In the genomic region with DNA sequence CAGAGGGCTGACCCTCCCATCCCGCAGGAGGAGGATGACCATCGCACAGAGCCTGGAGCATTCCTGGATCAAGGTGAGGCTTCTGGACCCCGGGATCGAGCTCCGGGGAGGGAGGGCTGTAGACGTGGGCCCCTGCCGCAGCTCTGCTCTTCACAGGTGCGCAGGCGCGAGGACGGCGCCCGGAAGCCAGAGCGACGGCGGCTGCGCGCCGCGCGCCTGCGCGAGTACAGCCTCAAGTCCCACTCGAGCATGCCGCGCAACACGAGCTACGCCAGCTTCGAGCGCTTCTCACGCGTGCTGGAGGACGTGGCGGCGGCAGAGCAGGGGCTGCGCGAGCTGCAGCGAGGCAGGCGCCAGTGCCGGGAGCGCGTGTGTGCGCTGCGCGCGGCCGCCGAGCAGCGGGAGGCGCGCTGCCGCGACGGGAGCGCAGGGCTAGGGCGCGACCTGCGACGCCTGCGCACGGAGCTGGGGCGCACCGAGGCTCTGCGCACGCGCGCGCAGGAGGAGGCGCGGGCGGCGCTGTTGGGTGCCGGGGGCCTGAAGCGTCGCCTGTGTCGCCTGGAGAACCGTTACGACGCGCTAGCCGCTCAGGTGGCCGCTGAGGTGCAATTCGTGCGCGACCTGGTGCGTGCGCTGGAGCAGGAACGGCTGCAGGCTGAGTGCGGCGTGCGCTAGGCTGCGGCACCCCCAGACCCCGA, we compare ENCODE assay signal across 8 mouse cellular contexts. TPM values are rescaled to one million over a fixed set of nuclear protein-coding genes. Genes with fewer than 3 reads are reported as not detected.
DNase-seq lines count a peak whose midpoint lies in the region; TF ChIP-seq lines count a peak whose summit lies in the region.

No protein-coding gene starts in this region.

- peak overlapping the region; percentile 86 for H3K4me3 ChIP-seq in gastrocnemius, adult 2 months
- H3K4me3 ChIP-seq in macrophage (ENCODE audit: inconsistent target), result peak overlapping the region; percentile 37

- 1% methylated on average over 71 of the region's 93 CpGs for WGBS in macrophage (ENCODE audit: missing documents)

- 0 out of 2 replicates have a peak, but pooled peaks have one; percentile 13 for TF ChIP-seq CTCF in gastrocnemius, adult 2 months (IDR thresholded peaks at IDR 0.05)

- H3K79me2 ChIP-seq in macrophage (ENCODE audit: inconsistent target), result peaks cover 6% of the 10 kb centered on the region; the same call in 1 of the 2 replicates

- peak overlapping the region; percentile 99 for H3K27ac ChIP-seq in gastrocnemius, adult 2 months
- peak overlapping the region; percentile 63 for H3K27ac ChIP-seq in macrophage

- peak; percentile 94 for DNase-seq in ZHBTc4 (ENCODE audit: low read depth, low spot score)
- DNase-seq in cerebellum, postnatal 25 days, result peak; percentile 92 to 93
- DNase-seq in gastrocnemius, adult 2 months, result peak; percentile 93
- peak; percentile 93 for DNase-seq in induced T-regulatory cell, adult 2 months (ENCODE audit: low read depth)
- DNase-seq in left cerebral cortex, adult 8-10 months (ENCODE audit: low spot score in 2 of 2), result peak; percentile 76 to 89
- peak; percentile 87 for DNase-seq in right cerebral cortex, postnatal 14 days
- DNase-seq in urinary bladder, postnatal 36 days (ENCODE audit: low spot score in 2 of 2), result peak; percentile 72 to 79

- peaks cover 13% of the 10 kb centered on the region; the same call in 1 of the 2 replicates for H3K36me3 ChIP-seq in macrophage (ENCODE audit: inconsistent target)

- intact Hi-C loops in gastrocnemius, adult 2 months (cut with DNase I), result no loop called here

RNA-seq across cellular contexts. Expression of gene 4930442H23Rik, which starts 8.8 kb away (rescaled TPM):
- total RNA-seq in gastrocnemius, adult 2 months (2021), result not detected
- not detected for total RNA-seq in left cerebral cortex, adult 8-10 months (2022)
- not detected for total RNA-seq in macrophage (2018; cell fraction: chromatin; rRNA removed)
- total RNA-seq in macrophage (2018; cell fraction: cytosol; rRNA removed), result not detected
- total RNA-seq in macrophage (2018; cell fraction: nucleus; rRNA removed), result not detected
- not detected in 3 replicates for polyA plus RNA-seq in macrophage (2018)

RNA-seq across cellular contexts. Expression of gene Nmrk2, which starts 9.4 kb away (rescaled TPM):
- 10 to 100 TPM; 59.7 to 72.8 TPM for total RNA-seq in gastrocnemius, adult 2 months (2021)
- total RNA-seq in left cerebral cortex, adult 8-10 months (2022), result under 1 TPM in 1 of 4 experiments, not detected in 3; 0.18 TPM
- not detected for total RNA-seq in macrophage (2018; cell fraction: chromatin; rRNA removed)
- not detected for total RNA-seq in macrophage (2018; cell fraction: cytosol; rRNA removed)
- not detected for total RNA-seq in macrophage (2018; cell fraction: nucleus; rRNA removed)
- not detected in 3 replicates for polyA plus RNA-seq in macrophage (2018)

RNA-seq across cellular contexts. Expression of gene Dapk3, which starts 9.6 kb away (rescaled TPM):
- total RNA-seq in gastrocnemius, adult 2 months (2021), result 10 to 100 TPM; 22.1 to 24.9 TPM
- 10 to 100 TPM; 65.1 to 70.9 (median 68.9) TPM for total RNA-seq in left cerebral cortex, adult 8-10 months (2022)
- total RNA-seq in macrophage (2018; cell fraction: chromatin; rRNA removed), result 10 to 100 TPM; 33.3 to 98.4 (median 63.9) TPM
- total RNA-seq in macrophage (2018; cell fraction: cytosol; rRNA removed), result 10 to 100 TPM; 23.9 to 52.8 (median 37.5) TPM
- 10 to 100 TPM; 25.6 to 59.4 (median 45.8) TPM for total RNA-seq in macrophage (2018; cell fraction: nucleus; rRNA removed)
- polyA plus RNA-seq in macrophage (2018), result 41.2 to 57.0 TPM (median 43.5 TPM) in 3 replicates

RNA-seq across cellular contexts. Expression of gene Eef2, which starts 16.0 kb away (rescaled TPM):
- 1,000 to 10,000 TPM; 1,128 to 1,335 TPM for total RNA-seq in gastrocnemius, adult 2 months (2021)
- 100 to 1,000 TPM; 928 to 998 (median 954) TPM for total RNA-seq in left cerebral cortex, adult 8-10 months (2022)
- 100 to 1,000 TPM; 161 to 373 (median 228) TPM for total RNA-seq in macrophage (2018; cell fraction: chromatin; rRNA removed)
- 1,000 to 10,000 TPM in 11 of 26 experiments, 100 to 1,000 TPM in 15; 644 to 1,256 (median 896) TPM for total RNA-seq in macrophage (2018; cell fraction: cytosol; rRNA removed)
- total RNA-seq in macrophage (2018; cell fraction: nucleus; rRNA removed), result 100 to 1,000 TPM; 248 to 505 (median 331) TPM
- polyA plus RNA-seq in macrophage (2018), result 749 to 1,081 TPM (median 1,012 TPM) in 3 replicates

RNA-seq across cellular contexts. Expression of gene Pias4, which starts 24.7 kb away (rescaled TPM):
- total RNA-seq in gastrocnemius, adult 2 months (2021), result 10 to 100 TPM; 15.7 to 16.2 TPM
- 10 to 100 TPM; 22.0 to 30.4 (median 27.9) TPM for total RNA-seq in left cerebral cortex, adult 8-10 months (2022)
- total RNA-seq in macrophage (2018; cell fraction: chromatin; rRNA removed), result 100 to 1,000 TPM in 1 of 26 experiments, 10 to 100 TPM in 25; 30.3 to 113 (median 63.8) TPM
- total RNA-seq in macrophage (2018; cell fraction: cytosol; rRNA removed), result 10 to 100 TPM; 18.8 to 27.9 (median 23.9) TPM
- total RNA-seq in macrophage (2018; cell fraction: nucleus; rRNA removed), result 10 to 100 TPM; 29.0 to 59.1 (median 42.5) TPM
- 19.6 to 22.5 TPM (median 21.5 TPM) in 3 replicates for polyA plus RNA-seq in macrophage (2018)

Comparison
In these comparisons a context has a peak if more than half of its experiments do, and no peak if none do; other contexts are left out.
1. Peak in every context shown above with its lines: DNase-seq, H3K4me3 ChIP-seq and H3K27ac ChIP-seq.
2. RNA of gene Nmrk2, which starts 9.4 kb away (total RNA-seq): 59.7 to 72.8 TPM in gastrocnemius, adult 2 months; 0.18 TPM in left cerebral cortex, adult 8-10 months; every median in the first group is over 10 times any median in the second.